Mouse (Mus musculus) liver, embryonic 16.5 days (tissue): Measurements from ENCODE around the gene Nxpe2. TPM values are rescaled to one million over a fixed set of nuclear protein-coding genes. Genes with fewer than 3 reads are reported as not detected.

Experiments used
- polyA plus RNA-seq: library from polyadenylated mRNA; unstranded; fragments of >200 nt; fragmentation: Nextera tagmentation; extraction: Ambion mirVana; gene quantifications from 2 replicates; pipeline ENCODE4 v1.2.1, GENCODE M21; 2015

Gene Nxpe2
- polyA plus RNA-seq, 1 experiment from 2014 or later = 120 TPM

Other genes with a start within 250 kb of the Nxpe2 start
- gene Nxpe4, start 191.4 kb downstream of the Nxpe2 start, polyA plus RNA-seq = 8.5 and 8.7 TPM in 2 replicates
- gene Rexo2, start 127.2 kb upstream of the Nxpe2 start, polyA plus RNA-seq = 76.8 and 85.6 TPM in 2 replicates
- 49.8 and 52.7 TPM in 2 replicates for gene Rbm7, start 141.8 kb upstream of the Nxpe2 start, polyA plus RNA-seq
- 17.3 and 19.0 TPM in 2 replicates for gene Gm5617, start 142.0 kb upstream of the Nxpe2 start, polyA plus RNA-seq